Mouse (Mus musculus) thymus, postnatal 10 days (tissue): ENCODE results near the gene Ccdc63.
A peak's percentile ranks its signal among the peaks of the same experiment; 100 is the strongest.
"Not testable (repeated sequence)": the region's sequence is repeated elsewhere in the genome, so short reads cannot be mapped to it uniquely, and the experiment has no call there.

ENCODE experiments used
- DNase-seq, 2 experiments: peaks; one replicate each; pipeline ENCODE4 v3.0.0; 2021; ENCODE audit warnings: low spot score in 2 of 2

Ccdc63 gene

DNA sequence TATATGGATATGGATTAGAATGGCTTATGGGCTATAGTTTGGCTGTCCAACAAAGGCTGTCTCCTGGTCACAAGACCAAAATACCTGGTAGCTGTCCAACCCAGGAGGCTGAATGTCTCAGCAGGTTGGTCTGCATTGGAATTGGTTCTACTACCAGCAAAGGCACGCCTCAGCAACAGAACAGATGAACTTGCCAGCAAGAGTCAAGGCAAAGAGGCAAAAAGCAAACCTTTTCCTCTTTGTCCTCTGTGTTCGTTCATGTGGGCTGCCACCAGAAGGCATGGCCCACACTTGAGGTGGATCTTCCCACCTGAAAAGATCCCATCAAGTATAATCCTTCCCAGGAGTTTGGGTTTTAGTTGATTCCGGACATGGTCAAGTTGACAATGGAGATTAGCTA is at the start of gene Ccdc63:
Gene Ccdc63, minus strand, starts transcription at position 101 of the 400 bp plus-strand sequence.
- DNase-seq, result no peak

GRCm38 (mm10) chr5:122189115-122189514 is 48.5 kb upstream of the Ccdc63 start:
- no peak for DNase-seq

DNA sequence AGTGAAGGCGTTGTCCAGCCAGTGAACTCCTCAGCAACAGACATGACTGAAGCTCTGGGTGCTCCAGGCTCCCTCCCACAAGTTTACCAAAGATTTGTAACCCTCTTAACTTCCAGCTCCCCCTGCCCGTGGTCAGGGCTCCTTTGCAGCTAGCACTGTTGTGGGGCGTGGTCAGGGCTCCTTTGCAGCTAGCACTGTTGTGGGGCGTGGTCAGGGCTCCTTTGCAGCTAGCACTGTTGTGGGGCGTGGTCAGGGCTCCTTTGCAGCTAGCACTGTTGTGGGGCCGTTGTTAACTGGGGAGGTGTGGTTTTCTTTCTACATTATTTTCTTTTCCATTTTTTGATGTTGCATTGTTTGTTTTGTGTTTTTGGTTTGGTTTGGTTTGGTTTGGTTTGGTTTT is 44.2 kb upstream of the Ccdc63 start:
- DNase-seq, result not testable (repeated sequence)

- DNase-seq, result peak; percentile 67 to 72
These were observed 43.7 kb upstream of the Ccdc63 start for GRCm38 (mm10) chr5:122184283-122184806.

DNA sequence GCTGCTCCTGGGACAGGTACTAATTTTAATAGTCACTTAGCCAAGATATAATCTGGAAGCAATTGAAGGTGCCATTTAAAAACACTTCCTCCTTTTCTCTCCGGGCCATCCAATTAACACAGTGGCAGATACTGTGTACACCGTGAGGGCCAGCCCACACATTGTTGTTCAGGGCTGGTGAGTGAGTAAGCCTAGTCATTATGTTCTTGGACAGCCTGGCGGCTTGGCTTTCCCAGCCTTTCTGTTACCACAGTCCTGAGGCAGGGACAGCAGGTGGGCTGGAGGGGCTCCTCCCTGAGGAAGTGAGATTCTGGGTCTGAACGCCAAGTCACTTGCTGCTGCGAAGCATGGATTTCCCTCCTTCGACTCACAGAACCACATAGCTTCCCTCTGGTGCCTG is 39.0 kb upstream of the Ccdc63 start:
- DNase-seq, result no peak

DNA sequence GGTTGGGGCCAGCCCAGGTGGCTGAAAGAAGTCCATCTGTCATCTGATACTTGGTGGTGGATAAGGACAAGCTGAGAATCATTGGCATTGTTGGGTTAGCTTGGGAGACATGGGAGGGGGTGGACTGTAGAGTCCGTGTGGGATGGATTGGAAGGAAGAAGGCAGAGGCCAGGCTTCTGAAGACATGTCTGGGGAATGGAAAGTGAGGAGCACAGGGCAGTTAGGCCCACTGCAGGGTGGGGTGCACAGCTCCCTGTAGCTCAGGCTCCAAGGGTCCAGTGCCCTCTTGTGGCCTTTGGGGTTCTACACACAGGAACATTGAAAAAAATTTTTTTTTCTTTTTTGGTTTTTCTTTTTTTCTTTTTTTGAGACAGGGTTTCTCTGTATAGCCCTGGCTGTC is 35.8 kb upstream of the Ccdc63 start:
- peak; percentile 54 to 71 for DNase-seq

DNA sequence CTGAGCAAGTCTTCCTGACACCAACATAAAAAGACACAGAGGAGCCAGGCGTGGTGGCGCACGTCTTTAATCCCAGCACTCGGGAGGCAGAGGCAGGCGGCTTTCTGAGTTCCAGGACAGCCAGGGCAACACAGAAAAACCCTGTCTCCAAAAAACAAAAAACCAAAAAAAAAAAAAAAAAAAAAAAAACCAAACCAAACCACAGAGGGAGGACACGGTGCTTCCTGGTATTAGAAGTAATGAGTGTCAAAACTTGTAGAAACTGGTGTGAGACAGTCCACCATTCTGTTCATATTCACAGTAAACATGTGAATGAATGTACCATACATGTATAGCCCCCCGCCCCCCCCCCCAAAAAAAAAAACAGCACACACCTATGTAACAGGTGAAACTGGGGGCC is 35.3 kb upstream of the Ccdc63 start:
- no peak for DNase-seq

DNA sequence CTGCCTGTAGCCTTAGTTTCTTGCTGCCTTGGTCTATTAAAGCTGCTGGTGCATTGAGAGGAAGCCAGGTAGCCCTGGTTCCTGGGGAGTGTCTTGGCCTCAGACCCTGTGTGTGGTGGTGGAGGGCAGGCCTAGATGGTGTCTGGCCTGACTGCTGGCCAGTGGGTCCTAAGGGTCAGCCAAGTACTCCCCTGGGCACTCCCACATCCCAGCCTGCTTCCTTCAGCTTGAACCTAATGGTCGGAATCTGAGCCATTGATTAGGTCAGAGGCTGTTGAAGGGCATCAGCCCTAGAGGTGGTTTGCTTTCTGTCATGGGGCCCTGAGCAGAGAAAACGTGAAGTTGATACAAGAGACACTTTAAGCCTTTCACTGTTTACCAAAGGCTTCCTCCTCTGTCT is 34.8 kb upstream of the Ccdc63 start:
- no peak for DNase-seq

DNA sequence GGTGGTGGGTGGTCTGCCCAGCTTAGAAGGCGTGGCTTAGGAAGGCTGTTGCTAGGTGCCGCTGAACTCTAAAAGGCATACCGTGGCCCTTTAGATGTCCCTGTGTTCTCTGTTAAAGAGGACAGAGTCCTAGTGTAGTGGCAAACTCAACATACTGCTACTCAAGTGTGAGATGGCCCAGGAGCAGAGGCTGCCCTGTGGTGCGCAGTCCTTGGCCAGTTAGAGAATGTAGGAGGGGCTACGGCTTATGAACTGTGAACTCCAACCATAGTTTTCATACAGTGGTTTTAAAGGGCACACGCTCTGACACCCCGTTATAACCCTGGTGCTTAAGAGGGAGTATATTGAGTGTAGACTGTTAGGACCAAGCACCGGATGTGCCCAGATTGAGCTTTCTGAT is 30.4 kb upstream of the Ccdc63 start:
- DNase-seq, result no peak

DNA sequence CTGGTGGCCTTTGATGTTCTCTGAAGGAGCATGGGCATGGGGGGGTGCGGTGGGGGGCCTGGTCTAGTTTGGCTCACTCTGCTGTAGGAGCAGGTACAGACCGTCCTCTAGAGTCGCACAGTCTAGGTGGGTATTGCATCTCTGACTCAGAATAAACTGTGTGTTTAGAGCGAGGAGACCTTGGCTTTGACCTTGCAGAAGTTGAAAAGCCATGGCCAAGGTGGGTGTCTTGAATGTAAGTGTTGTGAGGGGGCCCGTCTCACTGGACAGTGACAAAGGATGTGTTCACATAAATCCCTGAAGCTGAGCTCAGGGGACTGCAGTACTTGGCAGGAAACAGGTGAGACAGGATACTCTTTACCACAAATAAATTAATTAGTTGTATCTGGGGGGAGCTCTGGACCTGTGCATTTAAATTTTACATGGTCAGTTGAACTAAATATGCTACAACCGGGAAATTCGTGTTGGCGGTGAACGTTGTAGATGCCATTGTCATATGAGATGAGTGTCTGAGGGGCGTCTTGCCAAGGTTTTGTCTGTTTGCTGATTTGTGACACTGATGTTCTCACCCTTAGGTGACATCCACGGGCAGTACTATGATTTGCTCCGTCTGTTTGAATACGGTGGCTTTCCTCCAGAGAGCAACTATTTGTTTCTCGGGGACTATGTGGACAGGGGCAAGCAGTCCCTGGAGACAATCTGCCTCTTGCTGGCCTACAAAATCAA is 27.9 kb upstream of the Ccdc63 start:
- no peak for DNase-seq

- DNase-seq, result no peak
These were observed 26.1 kb upstream of the Ccdc63 start for GRCm38 (mm10) chr5:122166636-122167161.

GRCm38 (mm10) chr5:122165233-122165915 is 24.8 kb upstream of the Ccdc63 start:
- DNase-seq, result no peak

DNA sequence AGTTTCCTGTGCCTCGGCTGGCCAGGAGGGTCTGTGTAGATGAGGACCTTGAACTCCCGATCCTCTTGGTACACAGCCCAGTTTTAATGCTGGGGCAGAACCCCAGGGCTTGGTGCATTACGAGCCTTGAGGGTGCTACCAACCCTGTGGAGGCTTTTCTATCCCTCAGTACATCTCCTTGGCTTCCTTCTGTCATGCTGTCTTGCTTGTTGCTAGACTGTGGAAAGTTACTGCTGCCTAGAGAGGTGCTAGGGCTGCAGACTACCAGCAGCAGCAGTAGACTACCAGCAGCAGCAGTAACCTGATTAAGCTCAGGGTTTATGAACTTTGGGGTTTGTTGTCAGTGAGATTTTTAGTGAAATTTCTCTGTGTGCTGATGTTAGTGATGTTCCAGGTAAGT is 23.4 kb upstream of the Ccdc63 start:
- no peak for DNase-seq

DNA sequence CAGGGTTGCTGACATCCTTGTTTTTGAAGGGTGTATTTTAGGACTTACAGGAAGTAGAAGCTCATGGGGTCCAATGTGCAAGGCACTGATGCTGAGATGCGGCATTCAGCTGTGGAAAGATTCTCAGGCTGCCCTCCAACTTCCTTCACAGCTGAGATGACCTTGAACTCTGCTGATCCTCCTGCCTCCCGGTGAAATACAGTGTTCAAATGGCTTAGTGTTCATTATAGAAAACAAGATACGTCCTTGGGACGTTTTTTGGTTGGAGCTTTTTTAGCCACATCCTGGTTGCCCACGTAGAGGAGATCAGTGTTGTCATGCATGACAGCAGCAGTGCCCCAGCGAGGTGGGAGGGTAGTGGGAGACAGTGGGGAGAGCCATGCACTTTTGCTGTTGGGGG is 22.6 kb upstream of the Ccdc63 start:
- no peak for DNase-seq

DNA sequence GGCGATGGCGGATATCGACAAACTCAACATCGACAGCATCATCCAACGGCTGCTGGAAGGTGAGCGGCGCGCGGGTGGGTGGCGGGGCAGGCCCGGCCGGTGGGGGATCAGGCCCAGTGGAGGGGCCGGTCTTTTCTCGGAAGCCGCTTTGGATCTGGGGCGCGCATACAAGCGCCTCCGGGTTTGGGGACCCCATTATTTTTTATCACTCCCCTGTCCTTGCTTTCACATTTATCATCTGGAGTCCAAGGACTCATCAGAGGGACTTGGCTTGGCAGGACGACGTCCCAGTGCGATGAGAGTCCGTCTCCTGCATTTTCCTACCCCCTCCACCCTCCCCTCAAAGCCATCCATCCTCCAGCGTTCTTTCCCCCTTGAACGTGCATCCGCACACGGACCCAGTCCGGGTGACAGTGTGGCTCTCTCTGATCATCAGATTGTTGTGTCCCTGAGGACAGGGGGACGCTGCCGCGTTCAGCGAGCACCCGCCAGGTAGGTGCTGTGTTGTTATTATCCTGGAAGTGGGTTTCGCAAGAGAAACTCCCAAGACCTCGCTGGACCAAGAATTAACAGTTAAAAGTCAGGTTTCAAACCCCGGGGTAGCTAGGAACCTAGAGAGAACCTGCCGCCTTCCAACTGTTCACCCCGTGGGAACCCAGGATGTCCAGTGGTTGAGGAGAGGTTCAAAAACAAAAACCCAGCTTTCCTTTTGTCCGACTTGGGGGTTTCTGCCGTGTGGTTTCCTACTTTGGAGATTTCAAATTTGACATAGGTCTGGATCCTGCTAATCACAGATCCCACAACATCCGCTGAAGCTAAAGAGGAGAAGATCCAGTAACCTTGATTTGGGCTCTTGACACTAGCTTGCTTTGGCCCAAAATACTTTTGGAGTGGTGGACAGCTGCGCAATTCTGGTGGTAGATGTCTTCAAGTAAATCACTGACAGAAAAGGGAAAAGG is 18.2 kb upstream of the Ccdc63 start:
- peak; percentile 31 for DNase-seq

- peak; percentile 89 to 96 for DNase-seq
These were observed 17.3 kb upstream of the Ccdc63 start, which contains the start of gene Ppp1cc for GRCm38 (mm10) chr5:122157827-122158381. Gene Ppp1cc, plus strand, starts transcription at chr5:122158278.

DNA sequence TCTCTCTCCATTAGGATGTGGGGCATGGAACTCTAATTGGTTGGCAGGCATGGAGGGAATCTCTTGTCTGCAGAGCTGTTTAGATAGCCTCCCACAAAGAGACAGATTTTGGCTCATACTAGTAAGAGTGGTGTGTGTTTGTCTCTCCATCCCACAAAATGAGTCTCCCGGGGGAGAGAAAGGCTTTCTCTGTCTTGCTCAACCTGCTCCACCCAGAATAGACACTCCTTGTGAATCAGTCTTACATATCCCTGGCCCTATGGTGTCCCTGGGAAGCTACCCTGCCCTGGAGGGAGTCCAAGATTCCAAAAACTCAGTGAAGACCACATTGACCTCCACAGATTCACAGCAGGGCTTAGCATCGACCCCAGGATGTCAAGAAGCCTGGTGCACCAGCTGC is 15.9 kb upstream of the Ccdc63 start:
- no peak for DNase-seq

DNA sequence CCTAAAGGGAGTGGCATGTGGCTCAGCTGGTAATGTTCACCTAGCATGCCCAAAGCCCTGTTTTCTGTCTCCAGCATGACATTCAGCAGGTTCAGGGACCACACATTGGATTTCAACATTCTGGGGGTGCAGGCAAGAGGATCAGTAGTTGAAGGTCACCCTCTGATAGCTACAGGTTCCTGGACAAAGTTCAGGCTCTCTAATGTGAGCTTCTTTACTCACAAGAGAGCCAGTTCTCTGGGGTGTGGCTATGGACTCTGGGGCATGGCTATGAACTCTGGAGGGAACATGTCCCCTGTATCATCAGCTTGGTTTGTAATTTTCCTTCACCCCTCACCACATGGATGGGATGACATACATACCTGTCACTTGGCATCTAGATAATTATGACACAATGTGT is 15.0 kb upstream of the Ccdc63 start:
- no peak for DNase-seq

GRCm38 (mm10) chr5:122154782-122155181 is 14.2 kb upstream of the Ccdc63 start:
- DNase-seq, result no peak

- DNase-seq, result no peak
These were observed 13.4 kb upstream of the Ccdc63 start for GRCm38 (mm10) chr5:122154006-122154405.

DNA sequence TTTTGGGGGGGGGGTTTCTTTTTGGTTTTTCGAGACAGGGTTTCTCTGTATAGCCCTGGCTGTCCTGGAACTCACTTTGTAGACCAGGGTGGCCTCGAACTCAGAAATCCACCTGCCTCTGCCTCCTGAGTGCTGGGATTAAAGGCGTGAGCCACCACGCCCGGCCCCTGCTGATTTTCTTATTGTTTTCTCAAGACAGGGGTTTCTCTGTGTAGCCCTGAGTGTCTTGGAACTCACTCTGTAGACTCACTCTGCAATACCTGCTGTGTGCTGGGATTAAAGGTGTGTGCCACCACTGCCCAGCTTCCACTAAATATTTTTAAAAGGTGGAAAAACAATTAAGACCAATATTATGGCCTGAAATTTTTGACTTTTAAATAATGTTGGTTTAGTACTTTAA is 11.9 kb upstream of the Ccdc63 start:
- DNase-seq, result not testable (repeated sequence)
